Mouse (Mus musculus) liver, adult 2 months (tissue): Measurements from ENCODE around the gene Dcaf15.

ENCODE experiments used
- CTCF ChIP-seq: fragments of 200-500 bp; IDR thresholded peaks from 2 replicates; pipeline ENCODE4 v1.5.1; 2011; ENCODE audit warnings: low read depth, low read length, control low read depth
- POLR2A ChIP-seq: fragments of 200-500 bp; IDR thresholded peaks from 2 replicates; pipeline ENCODE4 v1.6.1; 2011; ENCODE audit warnings: low read length, control low read depth; ENCODE audit not compliant: insufficient read depth; ENCODE audit errors: extremely low read depth

DNA sequence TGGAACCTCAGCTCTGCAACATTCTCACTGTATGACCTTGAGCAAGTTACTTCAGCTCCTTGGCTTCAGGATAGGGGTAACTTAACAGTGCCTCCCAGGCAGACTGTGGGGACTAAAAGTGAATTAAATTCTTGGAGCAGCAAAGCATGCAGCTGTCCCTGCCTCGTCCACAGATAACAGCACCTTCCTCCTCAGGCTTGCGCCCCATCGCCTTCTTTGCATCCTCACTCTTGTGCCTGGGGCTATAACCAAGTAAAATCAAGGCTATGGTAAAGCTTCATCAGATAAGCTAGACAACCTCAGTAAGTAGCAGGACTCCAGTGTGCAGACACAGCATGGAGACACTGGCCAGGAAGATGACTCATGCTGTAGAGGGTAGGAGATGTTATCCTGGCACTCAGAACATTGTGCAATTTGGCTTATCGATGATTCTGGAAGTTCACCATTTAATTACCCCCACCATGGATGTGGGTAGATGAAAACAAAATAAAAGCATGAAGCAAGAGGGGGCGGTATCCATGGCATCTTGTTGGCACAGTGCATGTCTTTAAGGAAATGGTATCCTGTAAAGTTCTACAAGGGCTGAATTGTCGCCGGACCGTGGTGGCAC lies 40.2 kb upstream of the Dcaf15 start:
- TF ChIP-seq CTCF = no peak
- no peak for TF ChIP-seq POLR2A
